Mouse (Mus musculus) lung, postnatal 0 days (tissue): ENCODE results near the gene Alkbh6.

Source experiments
- CTCF ChIP-seq: IDR thresholded peaks from 2 replicates; pipeline ENCODE4 v1.5.1; 2016; ENCODE audit warnings: antibody characterized with exemption, mild to moderate bottlenecking
- EP300 ChIP-seq: IDR thresholded peaks from 2 replicates; pipeline ENCODE4 v1.6.1; 2016; ENCODE audit warnings: antibody characterized with exemption, mild to moderate bottlenecking, control low read depth

DNA sequence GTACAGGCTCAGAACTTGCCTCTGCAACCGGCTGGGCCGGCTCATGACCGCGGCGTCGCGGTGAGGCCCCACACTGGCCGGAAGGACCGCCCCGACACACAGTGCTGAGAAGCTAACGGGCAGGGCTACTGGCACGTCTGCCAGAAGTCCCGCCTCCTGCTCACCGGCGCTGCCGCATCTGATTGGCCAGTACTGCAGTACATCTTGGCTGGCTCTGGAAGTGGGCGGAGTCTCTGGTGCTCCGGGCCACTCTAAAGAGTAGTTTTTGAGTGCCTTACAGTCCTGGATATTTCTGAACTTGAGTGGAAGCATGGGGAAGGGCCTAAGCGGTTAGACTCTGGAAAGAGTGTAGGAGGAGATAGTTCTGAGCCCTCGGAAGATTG is 13.8 kb downstream of the Alkbh6 start:
- no peak for TF ChIP-seq CTCF
- no peak for TF ChIP-seq EP300
